ENCODE assay signal across 9 mouse cellular contexts in genomic region chr1:86415612-86416184, GRCm38 (mm10). TPM values are rescaled to one million over a fixed set of nuclear protein-coding genes. Genes with fewer than 3 reads are reported as not detected.
DNase-seq lines count a peak whose midpoint lies in the region; ATAC-seq lines count a peak whose summit lies in the region.
"Had no signal": no experiment of that assay in that cellular context is flagged by ENCODE, and none has a peak within 500 bp of the region (broad histone marks: within the 10 kb centered on the region; RNA-seq: fewer than 3 reads in every experiment).

No protein-coding gene starts in this region.

- no peak overlapping the region for H3K4me3 ChIP-seq in embryonic facial prominence, embryonic 11.5 days (ENCODE audit: low read depth, low read length)
- no peak overlapping the region for H3K4me3 ChIP-seq in embryonic facial prominence, embryonic 10.5 days
- no peak overlapping the region for H3K4me3 ChIP-seq in midbrain, embryonic 15.5 days
- H3K4me3 ChIP-seq in midbrain, embryonic 11.5 days (ENCODE audit: low read depth, low read length) = no peak overlapping the region
- H3K4me3 ChIP-seq: heart, embryonic 13.5 days had no signal

- ATAC-seq in embryonic facial prominence, embryonic 11.5 days (replicated peaks; ENCODE audit: insufficient number of reproducible peaks, low FRiP score, low TSS enrichment, low read depth) = peak; percentile 36; the same call in 1 of the 2 replicates
- ATAC-seq in midbrain, embryonic 15.5 days (replicated peaks) = peak; percentile 48; the same call in 1 of the 2 replicates
- ATAC-seq in midbrain, embryonic 11.5 days (ENCODE audit: low FRiP score) = no peak
- ATAC-seq in inflammation-experienced regulatory T-cells, adult 6 months = peak; percentile 68

- H3K36me3 ChIP-seq in embryonic facial prominence, embryonic 11.5 days (replicated peaks; ENCODE audit: control insufficient read depth, insufficient read depth, low read depth, low read length) = no peaks in the 10 kb centered on the region
- H3K36me3 ChIP-seq in embryonic facial prominence, embryonic 10.5 days (replicated peaks) = no peaks in the 10 kb centered on the region
- H3K36me3 ChIP-seq in midbrain, embryonic 15.5 days (replicated peaks) = no peaks in the 10 kb centered on the region
- no peaks in the 10 kb centered on the region for H3K36me3 ChIP-seq in midbrain, embryonic 11.5 days (ENCODE audit: control insufficient read depth, insufficient read depth, low read length)
- H3K36me3 ChIP-seq: heart, embryonic 13.5 days had no signal

- H3K9ac ChIP-seq in embryonic facial prominence, embryonic 11.5 days (replicated peaks; ENCODE audit: low read length) = no peak overlapping the region
- H3K9ac ChIP-seq in midbrain, embryonic 15.5 days = no peak overlapping the region
- H3K9ac ChIP-seq in midbrain, embryonic 11.5 days (ENCODE audit: low read length) = no peak overlapping the region
- H3K9ac ChIP-seq: heart, embryonic 13.5 days had no signal

- H3K27ac ChIP-seq in embryonic facial prominence, embryonic 11.5 days (replicated peaks; ENCODE audit: low read depth, low read length) = no peak overlapping the region
- H3K27ac ChIP-seq in embryonic facial prominence, embryonic 10.5 days (replicated peaks) = no peak overlapping the region
- no peak overlapping the region for H3K27ac ChIP-seq in midbrain, embryonic 15.5 days
- no peak overlapping the region for H3K27ac ChIP-seq in midbrain, embryonic 11.5 days (ENCODE audit: low read depth, low read length)
- H3K27ac ChIP-seq: heart, embryonic 13.5 days had no signal

- no peaks in the 10 kb centered on the region for H3K4me1 ChIP-seq in embryonic facial prominence, embryonic 11.5 days (ENCODE audit: control insufficient read depth, insufficient read depth, low read length)
- peaks cover 7% of the 10 kb centered on the region for H3K4me1 ChIP-seq in embryonic facial prominence, embryonic 10.5 days
- H3K4me1 ChIP-seq in midbrain, embryonic 15.5 days = no peaks in the 10 kb centered on the region
- 0 out of 2 replicates have a peak, but pooled peaks cover 2% of the 10 kb centered on the region for H3K4me1 ChIP-seq in midbrain, embryonic 11.5 days (ENCODE audit: control insufficient read depth, insufficient read depth, low read length)

- no peaks in the 10 kb centered on the region for H3K9me3 ChIP-seq in embryonic facial prominence, embryonic 11.5 days (replicated peaks; ENCODE audit: control insufficient read depth, low read length)
- H3K9me3 ChIP-seq in embryonic facial prominence, embryonic 10.5 days = no peaks in the 10 kb centered on the region
- H3K9me3 ChIP-seq in midbrain, embryonic 15.5 days = no peaks in the 10 kb centered on the region
- H3K9me3 ChIP-seq in midbrain, embryonic 11.5 days (ENCODE audit: control insufficient read depth, low read length) = no peaks in the 10 kb centered on the region
- H3K9me3 ChIP-seq: heart, embryonic 13.5 days had no signal

- WGBS in embryonic facial prominence, embryonic 11.5 days = 66% methylated on average over 7 of the region's 7 CpGs
- 69% methylated on average over 7 of the region's 7 CpGs for WGBS in embryonic facial prominence, embryonic 10.5 days
- 71% methylated on average over 7 of the region's 7 CpGs for WGBS in midbrain, embryonic 15.5 days
- 76% methylated on average over 7 of the region's 7 CpGs for WGBS in midbrain, embryonic 11.5 days

- H3K4me2 ChIP-seq in embryonic facial prominence, embryonic 11.5 days (ENCODE audit: low read depth, low read length) = no peak overlapping the region
- H3K4me2 ChIP-seq in midbrain, embryonic 15.5 days = no peak overlapping the region
- no peak overlapping the region for H3K4me2 ChIP-seq in midbrain, embryonic 11.5 days
- H3K4me2 ChIP-seq: heart, embryonic 13.5 days had no signal

- no peaks in the 10 kb centered on the region for H3K27me3 ChIP-seq in embryonic facial prominence, embryonic 11.5 days (ENCODE audit: control insufficient read depth, insufficient read depth, low read length)
- H3K27me3 ChIP-seq in embryonic facial prominence, embryonic 10.5 days (replicated peaks; ENCODE audit: low read depth, poor library complexity, severe bottlenecking) = no peaks in the 10 kb centered on the region
- H3K27me3 ChIP-seq in midbrain, embryonic 15.5 days (replicated peaks) = no peaks in the 10 kb centered on the region
- H3K27me3 ChIP-seq in midbrain, embryonic 11.5 days (ENCODE audit: control insufficient read depth, insufficient read depth, low read length) = no peaks in the 10 kb centered on the region
- H3K27me3 ChIP-seq: heart, embryonic 13.5 days had no signal

- DNase-seq in embryonic facial prominence, embryonic 11.5 days (ENCODE audit: low spot score) = no peak
- DNase-seq in embryonic facial prominence, embryonic 10.5 days (ENCODE audit: low spot score) = no peak
- DNase-seq in midbrain, embryonic 11.5 days (ENCODE audit: low spot score, missing footprints) = no peak
- peak; percentile 77 to 78 for DNase-seq in natural killer cell, adult 2 months (ENCODE audit: low spot score in 2 of 2)
- no peak for DNase-seq in layer of hippocampus, adult 18-20 months (ENCODE audit: low spot score in 2 of 2)
- no peak for DNase-seq in cerebellum, postnatal 4 days (ENCODE audit: low spot score in 2 of 2)

RNA-seq across cellular contexts. Expression of gene Nmur1, which starts 10.3 kb away (rescaled TPM):
- not detected in 2 replicates for polyA plus RNA-seq in embryonic facial prominence, embryonic 11.5 days (2014; fragmentation: Nextera tagmentation; extraction: Ambion mirVana)
- polyA plus RNA-seq in embryonic facial prominence, embryonic 10.5 days (2016; fragmentation: Nextera tagmentation; extraction: Ambion mirVana) = 0.24 TPM in 1 of 2 replicates, not detected in the other
- 0.61 TPM in 1 of 2 replicates, not detected in the other for polyA plus RNA-seq in midbrain, embryonic 15.5 days (2015; fragmentation: Nextera tagmentation; extraction: Ambion mirVana)
- polyA plus RNA-seq in midbrain, embryonic 11.5 days (2014; fragmentation: Nextera tagmentation; extraction: Ambion mirVana) = not detected in 2 replicates
- polyA plus RNA-seq in inflammation-experienced regulatory T-cells, adult 6 months (2017; shearing (Covaris generic)) = 1 to 10 TPM in 2 of 3 experiments, under 1 TPM in 1; 0.77 to 2.1 (median 1.5) TPM
- total RNA-seq in layer of hippocampus, adult 18-20 months (2021) = not detected
- polyA plus RNA-seq: heart, embryonic 13.5 days had no signal

RNA-seq across cellular contexts. Expression of gene Tex44, which starts 10.4 kb away (rescaled TPM):
- not detected in 2 replicates for polyA plus RNA-seq in embryonic facial prominence, embryonic 11.5 days (2014; fragmentation: Nextera tagmentation; extraction: Ambion mirVana)
- polyA plus RNA-seq in embryonic facial prominence, embryonic 10.5 days (2016; fragmentation: Nextera tagmentation; extraction: Ambion mirVana) = not detected in 2 replicates
- not detected in 2 replicates for polyA plus RNA-seq in midbrain, embryonic 15.5 days (2015; fragmentation: Nextera tagmentation; extraction: Ambion mirVana)
- polyA plus RNA-seq in midbrain, embryonic 11.5 days (2014; fragmentation: Nextera tagmentation; extraction: Ambion mirVana) = not detected in 2 replicates
- not detected for polyA plus RNA-seq in inflammation-experienced regulatory T-cells, adult 6 months (2017; shearing (Covaris generic))
- not detected for total RNA-seq in layer of hippocampus, adult 18-20 months (2021)
- polyA plus RNA-seq: heart, embryonic 13.5 days had no signal

RNA-seq across cellular contexts. Expression of gene Ncl, which starts 56.5 kb away (rescaled TPM):
- 391 and 429 TPM in 2 replicates for polyA plus RNA-seq in embryonic facial prominence, embryonic 11.5 days (2014; fragmentation: Nextera tagmentation; extraction: Ambion mirVana)
- polyA plus RNA-seq in embryonic facial prominence, embryonic 10.5 days (2016; fragmentation: Nextera tagmentation; extraction: Ambion mirVana) = 625 and 641 TPM in 2 replicates
- polyA plus RNA-seq in midbrain, embryonic 15.5 days (2015; fragmentation: Nextera tagmentation; extraction: Ambion mirVana) = 184 and 193 TPM in 2 replicates
- 339 and 375 TPM in 2 replicates for polyA plus RNA-seq in midbrain, embryonic 11.5 days (2014; fragmentation: Nextera tagmentation; extraction: Ambion mirVana)
- 100 to 1,000 TPM; 345 to 360 (median 358) TPM for polyA plus RNA-seq in inflammation-experienced regulatory T-cells, adult 6 months (2017; shearing (Covaris generic))
- 100 to 1,000 TPM; 139 to 140 TPM for total RNA-seq in layer of hippocampus, adult 18-20 months (2021)

Comparison
In these comparisons a context has a peak if more than half of its experiments do, and no peak if none do; other contexts are left out.
1. DNase-seq: peak in natural killer cell, adult 2 months (2 of 2); none in embryonic facial prominence, embryonic 11.5 days (single experiment), embryonic facial prominence, embryonic 10.5 days (single experiment), midbrain, embryonic 11.5 days (single experiment), layer of hippocampus, adult 18-20 months (0 of 2) and cerebellum, postnatal 4 days (0 of 2).